Comparison of ENCODE assay signal across 27 mouse cellular contexts in the genomic region with DNA sequence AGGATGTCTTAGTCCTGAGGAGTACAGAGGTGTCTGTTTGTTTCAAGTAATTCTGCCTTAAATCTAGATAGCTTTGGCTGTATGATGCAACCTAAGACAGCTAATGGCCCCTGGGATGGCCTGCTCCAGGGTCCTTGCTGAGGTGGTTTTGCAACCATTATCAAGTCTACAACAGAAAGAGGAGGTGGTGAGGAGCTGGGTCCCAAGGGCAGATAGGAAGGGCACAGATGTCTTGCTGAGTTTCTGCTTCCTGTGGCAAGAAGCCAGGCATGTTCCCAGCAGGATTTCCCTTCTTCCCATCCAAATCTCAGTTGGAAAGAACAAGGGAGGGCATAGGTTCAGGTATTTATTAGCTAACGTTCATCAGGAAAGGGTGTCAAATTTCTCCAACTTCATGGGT. TPM values are rescaled to one million over a fixed set of nuclear protein-coding genes. Genes with fewer than 3 reads are reported as not detected.
DNase-seq lines count a peak whose midpoint lies in the region; TF ChIP-seq lines count a peak whose summit lies in the region.
"Had no signal": no experiment of that assay in that cellular context is flagged by ENCODE, and none has a peak within 500 bp of the region (broad histone marks: within the 10 kb centered on the region; RNA-seq: fewer than 3 reads in every experiment).

A gene (minus strand): TSS at position 101 of the 400 bp plus-strand sequence.

- no peaks in the 10 kb centered on the region for H3K36me3 ChIP-seq in thymus, adult 2 months (ENCODE audit: control insufficient read depth, insufficient read depth, low read length)
- no peaks in the 10 kb centered on the region for H3K36me3 ChIP-seq in small intestine, adult 2 months (ENCODE audit: control insufficient read depth, insufficient read depth, low read length)
- no peaks in the 10 kb centered on the region for H3K36me3 ChIP-seq in heart, embryonic 10.5 days
- H3K36me3 ChIP-seq: G1E had no signal

- 97% methylated on average over 1 of the region's 1 CpGs for WGBS in thymus, adult 2 months
- 22% methylated on average over 1 of the region's 1 CpGs for WGBS in small intestine, adult 2 months
- 59% methylated on average over 1 of the region's 1 CpGs for WGBS in heart, embryonic 10.5 days

- H3K27me3 ChIP-seq in thymus, adult 2 months (ENCODE audit: control insufficient read depth, insufficient read depth, low read length): no peaks in the 10 kb centered on the region
- no peaks in the 10 kb centered on the region for H3K27me3 ChIP-seq in small intestine, adult 2 months (ENCODE audit: control insufficient read depth, insufficient read depth, low read length)
- no peaks in the 10 kb centered on the region for H3K27me3 ChIP-seq in heart, embryonic 10.5 days (ENCODE audit: insufficient read depth, poor library complexity, severe bottlenecking)
- H3K27me3 ChIP-seq: Patski had no signal

- no peak for TF ChIP-seq CTCF in thymus, adult 2 months (IDR thresholded peaks at IDR 0.05; ENCODE audit: borderline replicate concordance, control insufficient read depth, extremely low read depth, insufficient read depth, low read length, poor library complexity)
- no peak for TF ChIP-seq CTCF in small intestine, adult 2 months (IDR thresholded peaks at IDR 0.05; ENCODE audit: extremely low read depth, insufficient read length, insufficient replicate concordance, low read depth, low read length)

- H3K27ac ChIP-seq in thymus, adult 2 months (ENCODE audit: control insufficient read depth, insufficient read depth, low read length): peak within 1 kb of the TSS; percentile 61
- H3K27ac ChIP-seq in small intestine, adult 2 months (ENCODE audit: insufficient read depth, low read depth, low read length): peak within 1 kb of the TSS; percentile 53; the same call in 1 of the 2 replicates
- no peak within 1 kb of the TSS for H3K27ac ChIP-seq in heart, embryonic 10.5 days

- peaks cover 18% of the 10 kb centered on the region for H3K4me1 ChIP-seq in thymus, adult 2 months (replicated peaks; ENCODE audit: control insufficient read depth, insufficient read depth, low read length)
- H3K4me1 ChIP-seq in small intestine, adult 2 months (ENCODE audit: control insufficient read depth, insufficient read depth, insufficient read length, low read length): no peaks in the 10 kb centered on the region
- H3K4me1 ChIP-seq in heart, embryonic 10.5 days: no peaks in the 10 kb centered on the region

- TF ChIP-seq POLR2A in thymus, adult 2 months (IDR thresholded peaks at IDR 0.05; ENCODE audit: control insufficient read depth, extremely low read depth, insufficient read depth, low read length, poor library complexity): no peak
- no peak for TF ChIP-seq POLR2A in small intestine, adult 2 months (IDR thresholded peaks at IDR 0.05; ENCODE audit: low read depth, low read length)

- H3K9me3 ChIP-seq in heart, embryonic 10.5 days: no peaks in the 10 kb centered on the region
- H3K9me3 ChIP-seq: G1E had no signal

- H3K4me3 ChIP-seq in thymus, adult 2 months (ENCODE audit: control insufficient read depth, insufficient read depth, low read length): no peak within 1 kb of the TSS
- no peak within 1 kb of the TSS for H3K4me3 ChIP-seq in small intestine, adult 2 months (ENCODE audit: low read depth, low read length)
- H3K4me3 ChIP-seq in heart, embryonic 10.5 days: no peak within 1 kb of the TSS

- no peak for DNase-seq in thymus, adult 2 months
- no peak for DNase-seq in thymus, postnatal 10 days (ENCODE audit: low spot score in 2 of 2)
- peak; percentile 25 for DNase-seq in thymus, postnatal 0 days (ENCODE audit: low spot score)
- DNase-seq in thymus, postnatal 4 days: no peak
- peak; percentile 2 for DNase-seq in mesoderm, embryonic 11.5 days (ENCODE audit: low read depth, low spot score)
- DNase-seq in heart, embryonic 10.5 days (ENCODE audit: low spot score): no peak
- DNase-seq in gastrocnemius, postnatal 4 days (ENCODE audit: low spot score in 2 of 2): no peak
- DNase-seq: adrenal gland, adult 2 months; adrenal gland, adult 8-10 months; adrenal gland, postnatal 10 days; adrenal gland, postnatal 14 days; adrenal gland, postnatal 25 days; adrenal gland, postnatal 36 days; B cell, adult 2 months; cerebellum, adult 11 months; cerebellum, adult 11-12 months had no signal

RNA-seq across cellular contexts. Expression of the gene that starts here (rescaled TPM):
- polyA plus RNA-seq in thymus, adult 2 months (2012; rRNA removed): 0.39 and 0.43 TPM in 2 replicates
- polyA plus RNA-seq in thymus, postnatal 0 days (2015; fragmentation: Nextera tagmentation; extraction: Ambion mirVana): 0.21 TPM in 1 of 2 replicates, not detected in the other
- not detected in 2 replicates for polyA plus RNA-seq in small intestine, adult 2 months (2012; rRNA removed)
- polyA plus RNA-seq in heart, embryonic 10.5 days (2016; fragmentation: Nextera tagmentation; extraction: Ambion mirVana): not detected in 2 replicates
- total RNA-seq in gastrocnemius, postnatal 4 days (2021): not detected
- total RNA-seq: adrenal gland, adult 18-20 months; adrenal gland, adult 2 months; adrenal gland, adult 8-10 months; adrenal gland, postnatal 10 days; adrenal gland, postnatal 14 days; adrenal gland, postnatal 25 days; adrenal gland, postnatal 36 days; adrenal gland, postnatal 4 days; CH12.LX; ES-E14; G1E; MEL had no signal
- polyA plus RNA-seq: activated CD4-positive, CD25-positive, alpha-beta regulatory T cell, adult 4 months; adrenal gland, adult 2 months; brain, embryonic 14.5 days; C2C12; G1E; Patski had no signal

Comparison
In these comparisons a context has a peak if more than half of its experiments do, and no peak if none do; other contexts are left out.
1. Peak in DNase-seq in thymus, postnatal 0 days; RNA of the gene not detected or under 1 TPM.